Mouse (Mus musculus) intestine, postnatal 0 days (tissue): Measurements from ENCODE around the gene Nfkbil1. TPM values are rescaled to one million over a fixed set of nuclear protein-coding genes. Genes with fewer than 3 reads are reported as not detected.
A peak's percentile ranks its signal among the peaks of the same experiment; 100 is the strongest.

ENCODE experiments used
- ATAC-seq: fragments of 200-750 bp; cut with Nextera tagmentation; 2 replicates; pipeline ENCODE4 v1.8.0; 2017; ENCODE audit warnings: mild to moderate bottlenecking, moderate TSS enrichment, moderate library complexity
- H3K27ac ChIP-seq: fragments of 300-500 bp; sonication (generic); 2 replicates; pipeline ENCODE4 v1.5.1; 2014; ENCODE audit warnings: mild to moderate bottlenecking, low read depth, low read length, moderate library complexity
- H3K27me3 ChIP-seq: fragments of 300-500 bp; sonication (generic); replicated peaks from 2 replicates; pipeline ENCODE4 v1.6.1; 2014; ENCODE audit warnings: low read length, mixed read lengths; ENCODE audit not compliant: control insufficient read depth, insufficient read depth
- H3K36me3 ChIP-seq: fragments of 300-500 bp; sonication (generic); 2 replicates; pipeline ENCODE4 v1.6.1; 2014; ENCODE audit warnings: mild to moderate bottlenecking, moderate library complexity; ENCODE audit not compliant: control insufficient read depth, insufficient read depth
- H3K4me1 ChIP-seq: fragments of 300-500 bp; sonication (generic); replicated peaks from 2 replicates; pipeline ENCODE4 v1.6.1; 2014; ENCODE audit warnings: antibody characterized with exemption, low read length, mixed read lengths; ENCODE audit not compliant: control insufficient read depth, insufficient read depth
- H3K4me2 ChIP-seq: fragments of 300-500 bp; sonication (generic); replicated peaks from 2 replicates; pipeline ENCODE4 v1.6.1; 2014; ENCODE audit warnings: low read depth, mild to moderate bottlenecking, moderate library complexity
- H3K4me3 ChIP-seq: fragments of 300-500 bp; sonication (generic); 2 replicates; pipeline ENCODE4 v1.5.1; 2014; ENCODE audit warnings: low read depth, low read length
- H3K9ac ChIP-seq: fragments of 300-500 bp; sonication (generic); 2 replicates; pipeline ENCODE4 v1.6.1; 2014; ENCODE audit warnings: mild to moderate bottlenecking, low read depth, low read length
- H3K9me3 ChIP-seq: fragments of 300-500 bp; sonication (generic); 2 replicates; pipeline ENCODE4 v1.6.1; 2016; ENCODE audit warnings: mixed run types; ENCODE audit not compliant: control insufficient read depth
- CTCF ChIP-seq: sonication (generic); IDR thresholded peaks from 2 replicates; pipeline ENCODE4 v1.5.1; 2016; ENCODE audit warnings: low read depth, mild to moderate bottlenecking, control low read depth, antibody characterized with exemption, moderate library complexity
- WGBS: fragments of 180-500 bp; shearing (Covaris S2); extraction: QIAGEN DNeasy Blood & Tissue Kit; methylation state at CpG from one replicate; pipeline ENCODE4 v1.1.7; 2014; 5-methylcytosine and 5-hydroxymethylcytosine counted together
- polyA plus RNA-seq: library from polyadenylated mRNA; unstranded; fragments of >200 nt; fragmentation: Nextera tagmentation; extraction: Ambion mirVana; gene quantifications from 2 replicates; pipeline ENCODE4 v1.2.1, GENCODE M21; 2015

Gene Nfkbil1
- polyA plus RNA-seq, 1 experiment from 2014 or later, result 8.1 TPM

- Histone ChIP-seq H3K4me1 (no peaks in the 10 kb centered on the region), H3K4me3 (no peak overlapping the region), H3K9ac (no peak overlapping the region), H3K4me2 (no peak overlapping the region), H3K36me3 (no peaks in the 10 kb centered on the region), H3K27ac (no peak overlapping the region), H3K27me3 (no peaks in the 10 kb centered on the region), H3K9me3 (no peaks in the 10 kb centered on the region)
- TF ChIP-seq CTCF, result no peak
- WGBS, result 76% methylated on average over 4 of the region's 4 CpGs
- ATAC-seq, result no peak
Measured at GRCm38 (mm10) chr17:35259621-35260020, 24.0 kb upstream of the Nfkbil1 start.

DNA sequence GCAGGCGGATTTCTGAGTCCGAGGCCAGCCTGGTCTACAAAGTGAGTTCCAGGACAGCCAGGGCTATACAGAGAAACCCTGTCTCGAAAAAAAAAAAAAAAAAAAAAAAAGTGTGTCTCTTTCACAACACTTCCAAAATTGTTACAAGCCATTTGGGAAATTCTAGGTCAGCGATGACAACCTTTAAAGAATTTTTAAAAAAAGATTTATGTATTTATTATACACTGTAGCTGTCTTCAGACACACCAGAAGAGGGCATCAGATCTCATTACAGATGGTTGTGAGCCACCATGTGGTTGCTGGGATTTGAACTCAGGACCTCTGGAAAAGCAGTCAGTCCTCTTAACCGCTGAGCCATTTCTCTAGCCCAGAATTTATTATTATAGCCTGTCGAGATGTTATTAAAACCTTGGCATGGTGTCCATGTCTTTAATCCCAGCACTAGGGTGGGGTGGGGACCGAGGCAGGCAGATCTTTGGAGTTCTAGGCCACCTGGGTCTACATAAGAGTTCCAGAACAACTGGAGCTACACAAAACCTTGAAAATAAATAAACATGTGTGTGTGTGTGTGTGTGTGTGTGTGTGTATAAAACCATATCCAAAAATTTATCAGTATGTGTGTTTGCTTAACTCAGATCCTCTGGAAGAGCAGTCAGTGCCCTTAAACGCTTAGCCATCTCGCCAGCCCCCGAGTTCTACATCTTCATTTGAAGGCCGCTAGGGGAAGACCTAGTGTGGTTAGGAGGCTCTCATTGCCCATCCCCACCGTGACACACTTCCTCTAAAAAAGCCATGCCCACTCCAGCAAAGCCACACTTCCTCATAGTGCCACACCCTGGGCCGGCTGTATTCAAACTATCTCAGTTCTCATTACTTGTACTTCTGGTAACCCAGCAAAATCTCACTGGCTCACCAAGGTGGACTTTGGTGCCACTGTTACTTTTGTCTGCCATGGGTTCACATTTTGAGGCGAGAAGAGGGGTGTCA, 23.2 kb upstream of the Nfkbil1 start:
- no peak overlapping the region for H3K27ac ChIP-seq
- H3K4me2 ChIP-seq, result peak overlapping the region; percentile 64
- H3K9ac ChIP-seq, result no peak overlapping the region
- WGBS, result 49% methylated on average over 13 of the region's 14 CpGs
- H3K36me3 ChIP-seq, result peaks cover 2% of the 10 kb centered on the region; the same call in 1 of the 2 replicates
- ATAC-seq, result no peak
- no peaks in the 10 kb centered on the region for H3K27me3 ChIP-seq
- peak; percentile 27; the same call in 1 of the 2 replicates for TF ChIP-seq CTCF
- no peaks in the 10 kb centered on the region for H3K4me1 ChIP-seq
- peak overlapping the region; percentile 32; the same call in 1 of the 2 replicates for H3K4me3 ChIP-seq
- H3K9me3 ChIP-seq, result no peaks in the 10 kb centered on the region

GRCm38 (mm10) chr17:35257824-35258491, 22.4 kb upstream of the Nfkbil1 start:
- 7% methylated on average over 17 of the region's 17 CpGs for WGBS
- Histone ChIP-seq H3K27me3 (no peaks in the 10 kb centered on the region), H3K9ac (peak overlapping the region; percentile 51), H3K36me3 (peaks cover 10% of the 10 kb centered on the region), H3K9me3 (no peaks in the 10 kb centered on the region), H3K4me2 (peak overlapping the region; percentile 64), H3K27ac (0 out of 2 replicates have a peak overlapping the region, but pooled peaks have one; percentile 28), H3K4me1 (no peaks in the 10 kb centered on the region), H3K4me3 (peak overlapping the region; percentile 32)
- ATAC-seq, result 0 out of 2 replicates have a peak, but pooled peaks have one; percentile 6
- TF ChIP-seq CTCF, result peak; percentile 89

GRCm38 (mm10) chr17:35257378-35257777, 21.8 kb upstream of the Nfkbil1 start:
- H3K4me1 ChIP-seq, result no peaks in the 10 kb centered on the region
- no peak for ATAC-seq
- peaks cover 16% of the 10 kb centered on the region for H3K36me3 ChIP-seq
- no peaks in the 10 kb centered on the region for H3K9me3 ChIP-seq
- H3K27me3 ChIP-seq, result no peaks in the 10 kb centered on the region
- TF ChIP-seq CTCF, result no peak
- no peak overlapping the region for H3K27ac ChIP-seq
- WGBS, result 57% methylated on average over 1 of the region's 1 CpGs
- no peak overlapping the region for H3K4me3 ChIP-seq
- no peak overlapping the region for H3K9ac ChIP-seq
- no peak overlapping the region for H3K4me2 ChIP-seq

DNA sequence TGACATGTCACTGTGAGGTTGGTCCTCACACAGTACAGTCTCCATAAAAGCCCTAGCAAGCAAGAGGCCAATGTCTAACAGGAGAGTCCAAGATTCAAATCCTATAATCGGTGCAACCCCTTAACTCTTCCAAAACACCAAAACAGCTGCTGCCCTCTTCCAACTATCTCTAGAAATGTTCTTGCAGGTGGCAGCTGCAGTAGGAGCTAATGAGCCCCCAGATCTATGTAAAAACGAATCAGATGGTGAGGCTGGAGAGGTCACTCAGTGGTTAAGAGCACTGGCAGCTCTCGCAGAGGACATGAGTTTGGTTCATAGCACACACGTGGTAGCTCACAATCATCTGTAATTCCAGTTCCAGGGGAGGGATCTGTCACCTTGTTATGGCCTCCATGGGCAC, 20.1 kb upstream of the Nfkbil1 start:
- peaks cover 31% of the 10 kb centered on the region for H3K36me3 ChIP-seq
- no peak for ATAC-seq
- H3K4me2 ChIP-seq, result no peak overlapping the region
- H3K4me3 ChIP-seq, result no peak overlapping the region
- no peaks in the 10 kb centered on the region for H3K4me1 ChIP-seq
- no peak for TF ChIP-seq CTCF
- H3K9ac ChIP-seq, result no peak overlapping the region
- H3K9me3 ChIP-seq, result no peaks in the 10 kb centered on the region
- 47% methylated on average over 4 of the region's 4 CpGs for WGBS
- no peak overlapping the region for H3K27ac ChIP-seq
- H3K27me3 ChIP-seq, result no peaks in the 10 kb centered on the region

GRCm38 (mm10) chr17:35255301-35255700, 19.7 kb upstream of the Nfkbil1 start:
- no peak for ATAC-seq
- H3K4me2 ChIP-seq, result no peak overlapping the region
- no peaks in the 10 kb centered on the region for H3K4me1 ChIP-seq
- TF ChIP-seq CTCF, result no peak
- peaks cover 35% of the 10 kb centered on the region for H3K36me3 ChIP-seq
- H3K9ac ChIP-seq, result no peak overlapping the region
- H3K4me3 ChIP-seq, result no peak overlapping the region
- H3K9me3 ChIP-seq, result no peaks in the 10 kb centered on the region
- H3K27me3 ChIP-seq, result no peaks in the 10 kb centered on the region
- no peak overlapping the region for H3K27ac ChIP-seq
- WGBS, result 57% methylated on average over 3 of the region's 3 CpGs
